Mouse (Mus musculus): ENCODE data around the gene Gm21992. TPM values are rescaled to one million over a fixed set of nuclear protein-coding genes. Genes with fewer than 3 reads are reported as not detected.
A peak's percentile ranks its signal among the peaks of the same experiment; 100 is the strongest.

Gene Gm21992
- total RNA-seq, 1 experiment from 2014 or later: 50.1 TPM

DNA sequence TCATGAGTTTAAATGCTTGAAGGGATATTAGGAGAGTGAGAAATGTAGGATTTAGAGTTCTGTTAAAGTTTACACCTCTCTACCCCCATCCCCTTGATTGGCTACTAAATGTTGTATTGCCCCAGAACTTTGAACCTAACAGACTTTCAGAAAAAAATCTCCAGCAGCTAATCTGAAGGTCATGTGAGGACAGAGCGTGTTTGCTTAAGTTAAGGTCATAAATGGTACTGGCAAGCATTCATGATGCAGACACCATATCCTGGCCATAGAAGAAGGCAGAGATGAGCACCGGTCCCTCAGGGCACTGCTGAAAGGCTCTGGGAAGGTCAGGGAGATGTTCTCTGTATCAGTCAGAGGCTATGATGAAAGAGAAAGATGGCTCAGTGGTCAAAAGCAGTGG lies 94.1 kb downstream of the Gm21992 start:
- no peak for ATAC-seq (replicated peaks; ENCODE audit: low read depth, poor library complexity, severe bottlenecking)

DNA sequence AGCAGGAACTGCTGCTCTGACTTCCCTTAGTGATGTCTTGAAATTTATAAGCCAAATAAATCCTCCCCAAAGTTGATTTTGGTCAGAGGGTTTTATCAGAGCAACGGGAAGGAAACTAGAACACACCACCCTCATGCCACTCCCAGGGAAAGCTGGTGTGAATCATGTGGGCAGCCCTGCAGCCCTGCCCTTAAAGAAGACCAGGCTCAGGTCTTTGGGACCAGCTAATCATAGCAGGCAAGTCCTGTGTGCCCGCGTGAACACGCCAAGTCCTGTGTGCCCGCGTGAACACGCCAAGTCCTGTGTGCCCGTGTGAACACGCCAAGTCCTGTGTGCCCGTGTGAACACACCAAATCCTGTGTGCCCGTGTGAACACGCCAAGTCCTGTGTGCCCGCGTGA lies 94.7 kb downstream of the Gm21992 start:
- ATAC-seq (replicated peaks; ENCODE audit: low read depth, poor library complexity, severe bottlenecking): no peak

DNA sequence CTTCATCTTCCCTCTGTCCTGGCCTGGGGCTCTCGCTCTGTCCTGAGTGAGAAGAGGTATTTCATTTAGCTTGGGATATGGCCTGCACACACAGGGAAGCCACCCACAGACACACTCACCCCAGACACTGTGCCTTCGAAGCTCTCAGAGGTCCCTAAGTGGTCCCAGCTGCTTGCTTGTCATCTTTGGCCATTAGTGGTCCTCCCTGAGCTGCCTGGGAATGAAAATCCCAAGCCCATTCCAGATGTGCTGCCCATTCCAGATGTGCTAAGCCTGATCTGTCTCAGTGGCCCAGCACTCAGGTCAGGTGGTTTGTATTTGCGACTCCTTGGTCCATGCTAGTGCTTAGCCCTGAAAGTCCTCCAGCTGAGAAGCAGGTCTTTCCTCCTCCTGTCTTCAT lies 97.5 kb downstream of the Gm21992 start:
- ATAC-seq (replicated peaks; ENCODE audit: low read depth, poor library complexity, severe bottlenecking): no peak

DNA sequence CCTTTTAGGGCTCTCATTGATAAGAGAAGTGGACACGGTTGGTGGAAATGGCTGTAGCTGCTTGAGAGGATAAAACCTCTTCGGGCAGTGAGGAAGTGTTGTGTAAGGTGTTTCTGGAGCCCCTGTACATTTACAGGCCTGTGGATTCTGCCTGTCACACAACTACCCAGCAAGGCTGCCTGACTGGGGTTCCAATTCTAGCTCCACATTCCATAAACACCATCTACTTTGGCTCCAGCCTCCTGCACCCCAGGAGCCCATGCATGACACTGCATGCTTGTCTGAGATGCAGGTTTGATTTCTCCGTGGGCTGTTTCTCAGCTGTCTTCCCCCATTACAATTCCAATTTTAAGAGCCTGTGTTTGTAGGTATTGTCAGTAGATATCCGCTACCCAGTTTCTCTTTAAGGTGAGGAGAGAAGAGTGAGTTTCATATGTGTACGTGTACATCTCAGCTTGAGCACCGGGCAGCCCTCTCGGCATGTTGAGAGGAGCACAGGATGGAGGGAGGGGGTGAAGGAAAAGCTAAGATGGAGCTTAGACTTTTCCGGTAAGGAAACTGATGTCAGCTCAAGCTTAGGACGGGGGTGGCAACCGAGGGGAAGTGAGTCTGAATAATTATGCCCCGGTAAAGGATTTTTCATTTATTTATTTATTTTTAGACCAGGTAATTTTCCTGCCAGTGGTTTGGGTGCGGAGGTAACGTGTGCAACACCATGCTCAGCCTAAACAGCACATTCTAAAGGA lies 98.5 kb downstream of the Gm21992 start:
- no peak for ATAC-seq (replicated peaks; ENCODE audit: low read depth, poor library complexity, severe bottlenecking)

DNA sequence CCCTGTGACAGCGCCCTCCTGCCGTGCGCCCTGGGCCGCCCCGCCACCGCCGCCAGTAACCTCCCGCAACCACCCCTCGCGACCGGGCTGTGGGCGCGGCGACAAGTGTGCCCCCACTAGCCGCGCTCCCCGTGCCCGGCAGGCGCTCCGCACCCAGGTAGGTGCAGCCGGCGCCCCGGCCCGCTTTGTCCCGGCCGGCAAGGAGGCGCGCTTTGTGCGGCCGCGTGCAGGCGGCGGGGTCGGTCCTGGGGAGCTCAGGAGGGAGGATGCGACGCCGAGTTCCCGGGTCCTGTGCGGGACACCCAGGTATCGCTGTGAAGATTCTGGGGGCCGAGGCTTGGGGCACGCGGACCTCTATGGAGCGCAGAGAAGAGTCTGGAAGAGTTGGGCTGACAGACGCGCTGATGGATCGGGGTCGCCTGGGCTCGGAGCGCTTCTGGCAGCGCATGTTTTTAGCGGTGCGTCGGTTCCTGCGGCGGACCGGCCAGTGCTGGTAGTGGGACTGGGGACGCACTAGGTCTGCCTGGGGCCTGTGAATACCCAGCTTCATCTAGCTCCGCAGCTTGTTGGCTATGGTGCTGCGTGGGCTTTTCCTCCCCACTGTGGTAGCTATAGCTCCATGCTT lies 99.1 kb downstream of the Gm21992 start:
- ATAC-seq (replicated peaks; ENCODE audit: low read depth, poor library complexity, severe bottlenecking): no peak

DNA sequence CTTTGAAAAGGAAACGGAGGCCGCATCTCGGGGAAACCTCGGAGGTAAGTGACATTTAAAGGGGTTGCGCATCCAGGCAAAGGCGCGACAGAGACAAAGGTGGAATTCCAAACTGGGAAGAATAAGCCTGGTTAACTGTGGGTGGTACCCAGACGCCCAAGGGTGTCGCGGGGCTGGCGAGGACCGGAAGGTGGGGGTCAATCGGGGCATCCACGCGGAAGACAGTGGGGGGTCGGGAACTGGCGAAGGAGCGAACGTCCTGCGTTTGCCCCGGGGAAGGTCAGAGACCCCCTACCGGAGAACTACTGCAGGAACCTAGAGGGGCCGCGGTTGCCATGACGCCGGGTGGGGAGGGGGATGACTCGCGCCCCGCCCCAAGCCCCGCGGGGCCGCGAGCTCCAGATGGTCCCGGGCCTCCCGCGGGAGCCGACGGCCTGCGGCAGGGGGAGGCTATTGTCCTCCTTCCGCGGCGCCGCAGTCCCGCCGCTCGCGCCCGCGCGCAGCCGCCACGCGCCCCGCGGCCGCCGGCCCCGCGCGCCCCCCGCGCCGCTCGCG lies 99.7 kb downstream of the Gm21992 start:
- ATAC-seq (replicated peaks; ENCODE audit: low read depth, poor library complexity, severe bottlenecking): no peak

DNA sequence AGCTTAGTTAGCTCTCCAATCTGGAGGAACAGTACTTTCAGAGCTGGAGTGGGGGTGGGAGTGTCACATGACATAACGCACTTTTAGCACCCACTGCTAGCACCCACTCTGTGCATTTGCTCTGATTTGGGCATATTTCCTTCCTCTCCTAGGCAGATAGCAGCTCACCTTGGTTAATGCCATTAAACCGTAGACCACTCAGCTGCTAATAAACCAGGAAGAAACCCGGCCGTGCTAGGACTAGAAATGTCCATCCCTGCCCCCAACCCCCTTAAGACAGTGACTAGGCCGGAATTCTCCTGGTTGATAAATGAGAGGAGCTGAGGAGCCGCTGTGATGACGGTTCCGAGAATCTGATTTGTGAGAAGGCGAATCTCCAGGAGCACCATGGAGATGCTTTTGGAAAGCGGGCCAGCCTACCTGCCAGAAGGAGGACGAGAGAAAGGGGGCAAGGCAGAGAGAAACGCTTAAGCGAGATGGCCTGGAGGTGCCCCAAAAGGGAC lies 100.3 kb downstream of the Gm21992 start, which contains the start of gene Sptbn2:
TSS of gene Sptbn2 (plus strand) at position 70 of the 503 bp plus-strand sequence.
- ATAC-seq (replicated peaks; ENCODE audit: low read depth, poor library complexity, severe bottlenecking): no peak

DNA sequence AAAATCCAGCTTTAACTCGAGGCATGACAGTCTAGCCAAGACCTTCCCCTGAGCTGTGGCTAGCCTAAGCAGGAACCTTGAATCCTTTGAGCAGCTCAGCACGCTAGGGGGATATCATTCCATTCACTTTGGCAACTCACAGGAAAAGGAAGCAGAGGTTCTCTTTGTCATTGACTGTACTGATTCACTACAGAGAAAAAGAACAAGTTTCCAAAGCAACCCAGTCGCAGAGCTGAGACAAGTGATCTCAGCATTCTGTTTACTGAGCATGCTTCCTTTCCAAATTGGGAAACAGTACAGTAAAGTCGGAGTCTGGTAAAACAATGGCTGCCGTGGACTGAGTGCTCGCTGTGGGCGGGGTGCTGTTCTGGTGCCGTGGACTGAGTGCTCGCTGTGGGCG lies 102.6 kb downstream of the Gm21992 start:
- ATAC-seq (replicated peaks; ENCODE audit: low read depth, poor library complexity, severe bottlenecking): no peak

DNA sequence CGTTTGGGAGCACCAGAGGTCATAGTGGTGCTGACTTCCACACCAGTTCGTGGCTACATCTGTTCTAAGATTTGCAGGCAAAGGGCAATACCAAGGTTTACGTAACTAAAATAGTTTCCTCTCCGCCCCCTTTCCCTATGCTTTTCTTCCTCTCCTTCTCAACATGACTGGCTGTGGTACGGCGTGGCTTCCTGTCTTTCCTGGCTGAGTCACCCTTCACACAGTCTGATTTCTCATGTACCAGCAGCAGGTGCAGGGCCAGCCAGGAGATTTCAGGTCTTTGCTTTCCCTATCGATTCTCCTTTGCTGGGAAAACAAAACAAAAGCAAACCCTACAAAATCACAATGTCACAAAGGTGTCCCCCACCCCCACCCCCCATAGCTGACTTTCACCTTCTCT lies 110.2 kb downstream of the Gm21992 start:
- ATAC-seq (replicated peaks; ENCODE audit: low read depth, poor library complexity, severe bottlenecking): peak; percentile 68

DNA sequence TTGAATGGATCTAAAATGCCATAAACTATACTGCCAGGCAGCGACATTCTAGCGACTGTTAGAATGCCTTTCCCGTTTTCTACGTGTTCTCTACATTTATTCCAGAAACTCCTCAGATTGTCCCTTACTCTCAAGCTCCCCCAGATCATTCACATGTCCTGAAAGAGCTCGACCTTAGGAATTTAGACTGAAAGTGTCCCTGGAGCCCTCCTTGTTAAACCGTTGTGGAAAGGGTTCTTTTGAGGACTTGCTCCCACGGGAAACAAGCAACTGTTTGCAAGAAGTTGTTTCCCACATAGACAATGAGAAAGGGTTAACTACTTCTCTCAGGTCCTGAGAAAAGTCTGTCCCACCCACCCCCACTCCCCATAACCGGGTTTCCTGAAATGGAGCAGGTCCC lies 110.8 kb downstream of the Gm21992 start:
- no peak for ATAC-seq (replicated peaks; ENCODE audit: low read depth, poor library complexity, severe bottlenecking)

DNA sequence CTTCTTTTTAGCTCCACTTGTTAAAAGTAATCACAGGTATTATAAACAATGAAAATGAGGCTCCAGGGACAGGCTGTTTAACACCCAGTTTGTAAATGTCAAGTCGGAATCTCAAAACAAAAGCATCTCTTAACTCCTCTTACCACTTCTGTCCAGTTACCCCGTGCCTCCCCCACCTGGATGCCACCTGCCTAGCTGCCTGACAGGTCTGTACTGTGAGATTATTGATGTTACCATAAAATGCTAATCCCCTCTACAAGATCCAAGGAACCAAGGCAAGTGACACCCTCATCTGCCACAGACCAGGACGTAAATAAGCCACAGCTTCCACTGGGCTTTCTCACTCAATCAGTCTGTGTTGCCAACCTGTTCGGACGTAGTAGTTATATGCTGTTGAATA lies 111.6 kb downstream of the Gm21992 start:
- ATAC-seq (replicated peaks; ENCODE audit: low read depth, poor library complexity, severe bottlenecking): no peak

DNA sequence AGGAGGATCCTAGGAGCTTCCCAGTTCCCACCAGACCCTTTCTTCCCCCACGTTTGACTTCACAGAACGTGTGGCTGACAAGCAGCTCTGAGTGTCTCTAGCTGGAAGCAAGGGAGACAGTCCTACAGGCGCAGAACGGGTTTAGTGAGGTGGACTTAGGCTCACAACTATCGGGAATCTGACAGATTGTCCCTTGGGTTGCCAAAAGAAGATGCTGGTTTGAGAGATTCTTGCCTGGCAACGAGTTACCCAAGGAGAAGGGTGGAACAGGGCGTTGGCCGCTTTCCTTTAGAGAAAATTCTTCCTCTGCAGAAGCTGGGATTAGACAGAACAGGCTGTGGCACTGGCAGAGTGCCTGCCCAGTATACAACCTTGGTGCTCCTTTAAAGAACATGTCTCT lies 112.6 kb downstream of the Gm21992 start:
- no peak for ATAC-seq (replicated peaks; ENCODE audit: low read depth, poor library complexity, severe bottlenecking)

DNA sequence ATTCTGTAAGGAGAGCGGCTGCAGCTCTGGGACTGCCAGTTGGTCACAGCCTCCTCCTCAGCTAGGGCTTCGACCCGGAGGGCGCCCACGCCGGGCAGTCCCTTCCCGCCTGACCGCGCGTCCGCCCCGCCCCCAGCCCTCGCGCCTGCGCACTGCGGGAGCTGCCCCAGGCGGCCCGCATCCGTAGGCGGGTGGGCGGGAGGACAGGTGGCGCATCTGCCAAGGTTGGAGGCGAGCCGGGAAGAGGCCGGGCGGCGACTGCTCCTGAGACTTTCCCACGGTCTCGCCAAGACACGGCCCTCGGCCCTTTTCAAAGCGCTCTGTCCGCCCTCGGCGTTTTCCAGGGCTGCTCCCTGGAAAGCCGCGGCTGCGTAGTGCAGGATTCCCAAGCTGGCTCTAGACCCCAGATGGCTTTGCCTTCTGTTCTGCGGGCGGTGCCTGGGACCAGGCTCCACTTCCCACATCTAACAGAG lies 113.2 kb downstream of the Gm21992 start, which contains the start of gene Gm960:
TSS of gene Gm960 (minus strand) at position 464 of the 473 bp plus-strand sequence.
- no peak for ATAC-seq (replicated peaks; ENCODE audit: low read depth, poor library complexity, severe bottlenecking)

DNA sequence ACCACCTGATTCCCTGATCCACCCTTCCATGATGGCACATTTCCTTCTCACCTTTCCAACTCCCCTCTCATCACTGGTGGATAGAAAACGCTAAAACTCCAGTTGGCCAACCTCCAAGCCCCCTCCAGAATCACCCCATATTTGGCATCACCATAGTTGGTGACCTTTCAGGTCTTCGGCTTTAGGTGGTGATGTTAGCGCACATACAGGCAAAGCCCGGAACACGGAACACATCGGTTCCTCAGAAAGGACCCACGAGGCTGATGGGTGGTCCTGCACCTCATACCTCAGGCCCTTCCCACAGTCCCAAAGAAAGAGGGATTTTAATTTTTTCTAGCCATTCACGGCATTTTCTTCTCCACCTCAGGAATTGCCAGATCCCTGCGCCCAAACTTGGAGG lies 113.7 kb downstream of the Gm21992 start:
- no peak for ATAC-seq (replicated peaks; ENCODE audit: low read depth, poor library complexity, severe bottlenecking)

DNA sequence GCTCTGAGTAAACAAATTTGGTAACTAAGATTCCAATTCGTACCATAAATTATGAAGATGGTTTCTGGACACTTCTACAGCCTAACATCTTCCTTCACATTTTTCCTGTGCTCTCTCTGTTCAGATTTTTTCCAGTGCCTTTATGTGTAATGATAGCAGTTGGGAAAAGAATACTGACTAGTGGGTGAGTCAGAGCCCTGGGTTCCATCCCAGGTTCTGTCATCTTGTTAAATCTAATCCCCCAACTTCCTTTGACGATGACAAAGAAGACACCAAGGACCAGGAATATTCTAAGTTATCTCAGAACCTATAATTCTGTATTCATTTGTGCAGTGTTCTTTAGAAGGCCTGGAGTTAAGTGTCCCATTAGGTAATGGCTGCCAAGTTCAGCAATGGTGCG lies 114.3 kb downstream of the Gm21992 start:
- ATAC-seq (replicated peaks; ENCODE audit: low read depth, poor library complexity, severe bottlenecking): no peak

DNA sequence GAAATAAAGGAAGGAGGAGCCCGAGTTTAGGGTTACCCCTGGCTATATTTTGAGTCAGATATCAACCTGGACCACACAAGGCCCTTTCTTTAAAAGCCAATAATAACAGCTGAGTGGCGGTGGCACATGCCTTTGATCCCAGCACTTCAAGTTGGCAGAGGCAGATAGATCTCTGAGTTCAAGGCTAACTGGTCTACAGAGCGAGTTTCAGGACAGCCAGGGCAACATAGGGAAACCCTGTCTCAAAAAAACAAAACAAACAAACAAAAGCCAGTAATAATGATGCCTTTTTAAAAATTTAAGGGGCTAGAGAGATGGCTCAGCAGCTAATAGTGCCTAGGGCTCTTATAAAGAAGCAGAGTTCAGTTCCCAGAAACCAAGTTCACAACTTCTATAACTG lies 117.1 kb downstream of the Gm21992 start:
- no peak for ATAC-seq (replicated peaks; ENCODE audit: low read depth, poor library complexity, severe bottlenecking)

Other genes starting within 250 kb of the Gm21992 start
- 2.6 and 2.9 TPM in 2 replicates for gene Lrfn4, start 195.9 kb downstream of the Gm21992 start, total RNA-seq (2017)
- gene Rce1, start 186.0 kb downstream of the Gm21992 start, total RNA-seq (2017): 19.7 and 27.5 TPM in 2 replicates
- gene Gm960, start 112.9 kb downstream of the Gm21992 start, total RNA-seq (2017): not detected in 2 replicates
- gene Sptbn2, start 100.4 kb downstream of the Gm21992 start, total RNA-seq (2017): under 0.01 and 0.10 TPM in 2 replicates
- 14.6 and 15.9 TPM in 2 replicates for gene Rbm4b, start 55.1 kb downstream of the Gm21992 start, total RNA-seq (2017)
- gene Rbm4, start 17.7 kb downstream of the Gm21992 start, total RNA-seq (2017): 70.3 and 72.6 TPM in 2 replicates
- 22.6 and 28.6 TPM in 2 replicates for gene Rbm14, start within 50 bp of the Gm21992 start, total RNA-seq (2017)
- 37.3 and 61.4 TPM in 2 replicates for gene Ccs, start 27.7 kb upstream of the Gm21992 start, total RNA-seq (2017)
- gene Ccdc87, start 27.8 kb upstream of the Gm21992 start, total RNA-seq (2017): not detected in 2 replicates
- 4.7 and 11.5 TPM in 2 replicates for gene Ctsf, start 43.5 kb upstream of the Gm21992 start, total RNA-seq (2017)
- 0.37 TPM in 1 of 2 replicates, not detected in the other for gene Actn3, start 66.3 kb upstream of the Gm21992 start, total RNA-seq (2017)
- 9.2 and 9.6 TPM in 2 replicates for gene Zdhhc24, start 67.1 kb upstream of the Gm21992 start, total RNA-seq (2017)
- gene Bbs1, start 95.0 kb upstream of the Gm21992 start, total RNA-seq (2017): 3.8 and 4.8 TPM in 2 replicates
- gene Dpp3, start 116.7 kb upstream of the Gm21992 start, total RNA-seq (2017): 34.8 and 40.8 TPM in 2 replicates
- 0.14 TPM in 1 of 2 replicates, not detected in the other for gene Peli3, start 131.5 kb upstream of the Gm21992 start, total RNA-seq (2017)
- 56.0 and 82.6 TPM in 2 replicates for gene Mrpl11, start 150.5 kb upstream of the Gm21992 start, total RNA-seq (2017)
- not detected in 2 replicates for gene Npas4, start 178.7 kb upstream of the Gm21992 start, total RNA-seq (2017)
- gene Slc29a2, start 212.2 kb upstream of the Gm21992 start, total RNA-seq (2017): 2.3 and 4.3 TPM in 2 replicates
- 9.2 TPM in 1 of 2 replicates, not detected in the other for gene B4gat1, start 227.2 kb upstream of the Gm21992 start, total RNA-seq (2017)
- gene AC124502.3, start 227.3 kb upstream of the Gm21992 start, total RNA-seq (2017): 5.8 TPM in 1 of 2 replicates, not detected in the other
- 27.8 and 28.5 TPM in 2 replicates for gene Brms1, start 229.7 kb upstream of the Gm21992 start, total RNA-seq (2017)
- gene Rin1, start 238.9 kb upstream of the Gm21992 start, total RNA-seq (2017): 0.15 and 0.18 TPM in 2 replicates

Measured in common myeloid progenitor, adult 5-6 weeks (primary cell).